Mouse (Mus musculus) megakaryocyte, embryonic 14.5 days (primary cell): ENCODE measurements at regions not wholly inside any gene's neighbourhood (a gene's known extent, or its start where the extent isn't known, plus 50 kb on each side); places are given as distances from the start of the nearest gene placed in this dataset.

Experiments
- FLI1 ChIP-seq: IDR thresholded peaks from 2 replicates; pipeline ENCODE4 v1.6.1; 2012; ENCODE audit warnings: low read length, inconsistent platforms, mixed read lengths
- GATA1 ChIP-seq: IDR thresholded peaks from 3 replicates; pipeline ENCODE4 v1.6.1; 2012; ENCODE audit warnings: mixed read lengths, low read length, inconsistent platforms, borderline replicate concordance

DNA sequence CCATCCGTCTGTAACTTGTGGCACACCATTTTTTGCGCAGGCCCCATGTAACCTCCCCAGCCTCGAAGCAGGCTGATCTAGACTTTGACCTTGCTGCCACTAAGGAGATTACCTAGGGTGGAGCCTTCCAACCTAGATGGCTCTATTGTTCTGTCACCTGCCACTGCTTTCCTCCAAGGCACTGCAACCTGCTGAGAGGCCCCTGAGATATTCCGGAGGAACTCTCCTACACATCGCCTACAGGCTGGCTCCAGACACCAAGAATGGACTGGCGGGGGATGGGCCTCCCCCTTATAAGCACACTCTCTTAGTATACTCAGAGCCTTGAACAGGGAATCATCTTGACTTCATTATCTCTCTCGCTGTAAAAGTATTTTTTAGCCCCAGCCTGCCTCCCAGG is 331.7 kb upstream of the Mtpn start:
- TF ChIP-seq GATA1 (no peak), FLI1 (no peak)
